Mouse (Mus musculus) CH12.LX (cell line): ENCODE data around the gene Tarbp1. TPM values are rescaled to one million over a fixed set of nuclear protein-coding genes. Genes with fewer than 3 reads are reported as not detected.

ENCODE experiments used
- DNase-seq: peaks from one replicate; pipeline ENCODE4 v3.0.0-alpha.2; 2013; ENCODE audit errors: extremely low read depth
- H3K27ac ChIP-seq: 2 replicates; pipeline ENCODE4 v1.5.1; 2012; ENCODE audit warnings: low read depth, mild to moderate bottlenecking, control low read depth, moderate library complexity; ENCODE audit not compliant: insufficient read depth
- H3K27me3 ChIP-seq: replicated peaks from 2 replicates; pipeline ENCODE3; 2012; ENCODE audit warnings: inconsistent platforms
- H3K36me3 ChIP-seq, 2 experiments: replicated peaks in 1 of 2; 2 replicates each; pipeline versions ENCODE3 to v1.6.1; 2012; ENCODE audit warnings: inconsistent platforms in 1 of 2, low read length in 1 of 2, mild to moderate bottlenecking in 1 of 2, mixed read lengths in 1 of 2, moderate library complexity in 1 of 2; ENCODE audit not compliant: control insufficient read depth in 1 of 2, insufficient read depth in 1 of 2
- H3K4me1 ChIP-seq, 2 experiments: 2 replicates each; pipeline ENCODE4 v1.6.1; 2012; ENCODE audit warnings: inconsistent platforms in 1 of 2, moderate library complexity in 1 of 2; ENCODE audit not compliant: insufficient read depth in 2 of 2, control insufficient read depth in 1 of 2
- H3K4me2 ChIP-seq: 2 replicates; pipeline ENCODE4 v1.6.1; 2012; ENCODE audit warnings: low read depth, mild to moderate bottlenecking, control low read depth; ENCODE audit not compliant: poor library complexity, insufficient read depth, severe bottlenecking
- H3K4me3 ChIP-seq, 3 experiments: fragments of 150-350 bp in 1 of 3; sonication (generic) in 1 of 3; replicated peaks in 1 of 3; 2 replicates each; pipeline versions ENCODE3 to v1.5.1; 2011 to 2012; ENCODE audit warnings: low read depth in 2 of 3, low read length in 2 of 3, mild to moderate bottlenecking in 2 of 3, moderate library complexity in 2 of 3, control low read depth in 1 of 3, improper control_type of control experiment in 1 of 3, inconsistent platforms in 1 of 3, mixed read lengths in 1 of 3; ENCODE audit not compliant: poor library complexity in 1 of 3
- H3K79me2 ChIP-seq: replicated peaks from 2 replicates; pipeline ENCODE4 v1.6.1; 2012; ENCODE audit warnings: mild to moderate bottlenecking, moderate library complexity; ENCODE audit not compliant: control insufficient read depth, poor library complexity, insufficient read depth, severe bottlenecking; ENCODE audit errors: extremely low read depth
- H3K9ac ChIP-seq: 2 replicates; pipeline ENCODE4 v1.6.1; 2012; ENCODE audit warnings: low read depth, mild to moderate bottlenecking, control low read depth, moderate library complexity; ENCODE audit not compliant: insufficient read depth
- H3K9me3 ChIP-seq: replicated peaks from 2 replicates; pipeline ENCODE3; 2012; ENCODE audit warnings: low read length, inconsistent platforms, mixed read lengths
- CHD1 ChIP-seq: IDR thresholded peaks from 2 replicates; pipeline ENCODE4 v1.6.1; 2012; ENCODE audit warnings: low read depth, low read length, improper control_type of control experiment, inconsistent platforms
- CHD2 ChIP-seq: IDR thresholded peaks from 2 replicates; pipeline ENCODE4 v1.6.1; 2011; ENCODE audit warnings: low read length, improper control_type of control experiment
- CTCF ChIP-seq, 2 experiments: IDR thresholded peaks in 1 of 2; conservative IDR thresholded peaks in 1 of 2; 2 replicates each; pipeline ENCODE4 v1.5.1; 2011 to 2012; ENCODE audit warnings: low read depth in 2 of 2, low read length in 2 of 2, improper control_type of control experiment in 1 of 2, inconsistent platforms in 1 of 2, mild to moderate bottlenecking in 1 of 2, moderate library complexity in 1 of 2
- E2F4 ChIP-seq: IDR thresholded peaks from 2 replicates; pipeline ENCODE4 v1.6.1; 2011; ENCODE audit warnings: low read depth, low read length, improper control_type of control experiment; ENCODE audit not compliant: insufficient replicate concordance
- GABPA ChIP-seq: IDR thresholded peaks from 2 replicates; pipeline ENCODE4 v1.6.1; 2012; ENCODE audit warnings: low read depth, low read length, improper control_type of control experiment, inconsistent platforms; ENCODE audit not compliant: insufficient replicate concordance
- JUN ChIP-seq: IDR thresholded peaks from 2 replicates; pipeline ENCODE4 v1.6.1; 2011; ENCODE audit warnings: low read depth, mild to moderate bottlenecking, low read length, improper control_type of control experiment, moderate library complexity; ENCODE audit not compliant: insufficient read depth
- JUND ChIP-seq: conservative IDR thresholded peaks from 2 replicates; pipeline ENCODE4 v1.6.1; 2011; ENCODE audit warnings: low read depth, low read length, improper control_type of control experiment
- MAFK ChIP-seq: IDR thresholded peaks from 2 replicates; pipeline ENCODE4 v1.6.1; 2011; ENCODE audit warnings: low read length, improper control_type of control experiment; ENCODE audit not compliant: insufficient replicate concordance
- MAZ ChIP-seq: IDR thresholded peaks from 2 replicates; pipeline ENCODE4 v1.6.1; 2012; ENCODE audit warnings: low read depth, mild to moderate bottlenecking, inconsistent platforms, low read length, improper control_type of control experiment, moderate library complexity
- MYC ChIP-seq: IDR thresholded peaks from 2 replicates; pipeline ENCODE4 v1.6.1; 2011; ENCODE audit warnings: low read depth, mild to moderate bottlenecking, improper control_type of control experiment, low read length
- NELFE ChIP-seq: IDR thresholded peaks from 2 replicates; pipeline ENCODE4 v1.6.1; 2011; ENCODE audit warnings: low read depth, low read length, improper control_type of control experiment
- PAX5 ChIP-seq: IDR thresholded peaks from 2 replicates; pipeline ENCODE4 v1.6.1; 2012; ENCODE audit warnings: low read length, inconsistent platforms, mixed read lengths
- RAD21 ChIP-seq: IDR thresholded peaks from 2 replicates; pipeline ENCODE4 v1.6.1; 2011; ENCODE audit warnings: low read depth, mild to moderate bottlenecking, low read length, improper control_type of control experiment, moderate library complexity
- RCOR1 ChIP-seq: conservative IDR thresholded peaks from 2 replicates; pipeline ENCODE4 v1.6.1; 2012; ENCODE audit warnings: low read depth, mild to moderate bottlenecking, inconsistent platforms, low read length, improper control_type of control experiment
- SIN3A ChIP-seq: IDR thresholded peaks from 2 replicates; pipeline ENCODE4 v1.6.1; 2012; ENCODE audit warnings: low read length, improper control_type of control experiment, inconsistent platforms
- SMC3 ChIP-seq: IDR thresholded peaks from 2 replicates; pipeline ENCODE4 v1.6.1; 2011; ENCODE audit warnings: low read depth, low read length, improper control_type of control experiment
- dilution Hi-C: fragments of 300-500 bp; cut with MboI; formaldehyde crosslinking; loops from 2 replicates; pipeline ENCODE4 v1.14.3; 2020; ENCODE audit warnings: low sequenced_read_pairs; ENCODE audit not compliant: extremely low pct_unique_long_range_greater_than_20kb, extremely low pct_ligation_motif_present
- in situ Hi-C: fragments of 300-500 bp; cut with MboI; formaldehyde crosslinking; loops from 3 replicates; pipeline ENCODE4 v1.14.3; 2019; ENCODE audit warnings: low sequenced_read_pairs, low pct_ligation_motif_present, low pct_unique_long_range_greater_than_20kb, mixed read lengths
- polyA plus RNA-seq: library from polyadenylated mRNA; unstranded; fragments of >175 nt; gene quantifications from 2 replicates; pipeline ENCODE4 v1.2.1, GENCODE M21; 2012; ENCODE audit warnings: low read depth; ENCODE audit not compliant: insufficient read length
- total RNA-seq, 2 experiments: library from RNA; depleted of rRNA; stranded (reverse); fragments of 300-350 nt in 1 of 2; fragments of >200 nt in 1 of 2; gene quantifications; 2 replicates each; pipeline ENCODE4 v1.2.3; 2012 to 2014

Gene Tarbp1
- total and polyA plus RNA-seq, 3 experiments: 10.3 to 10.7 (median 10.4) TPM

- H3K27me3 ChIP-seq: peaks cover 8% of the 10 kb centered on the region
- no peaks in the 10 kb centered on the region for H3K9me3 ChIP-seq
- H3K4me2 ChIP-seq: no peak overlapping the region
- H3K4me1 ChIP-seq: peaks cover 8 to 19% of the 10 kb centered on the region in 2 experiments
- H3K27ac ChIP-seq: no peak overlapping the region
- H3K36me3 ChIP-seq: no peaks in the 10 kb centered on the region
- in situ Hi-C loops (loop anchor here (5.0 to 25.0 kb wide), 6 partner anchors 88 to 643 kb away; no protein-coding TSS in a partner anchor), dilution Hi-C loops (loop anchor here (25.0 kb wide), 1 partner anchor 418 kb away; no protein-coding TSS in a partner anchor)
- H3K4me3 ChIP-seq: no peak overlapping the region
- TF ChIP-seq MAFK (no peak), PAX5 (no peak), CHD1 (no peak)
- H3K79me2 ChIP-seq: no peaks in the 10 kb centered on the region
- no peak overlapping the region for H3K9ac ChIP-seq
- DNase-seq: no peak
Measured at GRCm38 (mm10) chr8:126494160-126495110, 19.6 kb upstream of the Tarbp1 start.

- H3K27me3 ChIP-seq: peaks cover 4% of the 10 kb centered on the region
- TF ChIP-seq CTCF (conservative IDR thresholded peaks at IDR 0.05 in 1 of 2, IDR thresholded peaks at IDR 0.05 in 1 of 2; ENCODE audit: low read depth in 2 of 2, low read length in 2 of 2): peak; percentile 84 to 89
- TF ChIP-seq SMC3: peak; percentile 61
- peak; percentile 17; the same call in 1 of the 2 replicates for TF ChIP-seq NELFE
- no peak for TF ChIP-seq JUND
- TF ChIP-seq RAD21: peak; percentile 80
- TF ChIP-seq MYC: 0 out of 2 replicates have a peak, but pooled peaks have one; percentile 21
Measured at GRCm38 (mm10) chr8:126482938-126483337, 8.1 kb upstream of the Tarbp1 start.

DNA sequence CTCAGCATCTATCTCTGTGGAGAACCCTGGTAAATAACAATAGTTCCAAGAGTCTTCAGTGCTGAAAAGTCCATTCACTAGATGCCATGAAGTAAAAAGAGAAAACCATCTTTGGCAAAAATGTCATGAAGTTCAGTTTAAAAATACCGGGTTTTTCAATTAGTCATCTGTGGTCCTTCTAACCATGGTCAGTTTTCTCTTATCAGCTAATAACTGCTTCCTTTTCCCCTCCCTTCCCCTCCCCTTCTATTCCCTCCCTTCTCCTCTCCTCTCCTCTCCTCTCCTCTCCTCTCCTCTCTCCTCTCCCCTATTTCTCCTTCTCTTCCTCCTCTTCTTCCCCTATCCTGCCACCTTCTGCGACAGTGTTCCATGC is 7.5 kb upstream of the Tarbp1 start:
- Histone ChIP-seq H3K36me3 (no peaks in the 10 kb centered on the region), H3K9ac (no peak overlapping the region), H3K4me3 (no peak overlapping the region), H3K4me2 (no peak overlapping the region), H3K27me3 (peaks cover 5% of the 10 kb centered on the region), H3K9me3 (no peaks in the 10 kb centered on the region), H3K79me2 (no peaks in the 10 kb centered on the region), H3K27ac (no peak overlapping the region), H3K4me1 (peaks cover 4 to 6% of the 10 kb centered on the region in 2 experiments)
- in situ Hi-C loops: loop anchor here (25.0 kb wide), 2 partner anchors 520 to 655 kb away; no protein-coding TSS in a partner anchor
- dilution Hi-C loops: loop anchor here (25.0 kb wide), 1 partner anchor 430 kb away; no protein-coding TSS in a partner anchor
- TF ChIP-seq MAFK (no peak), SIN3A (no peak), JUN (no peak), GABPA (no peak), RCOR1 (no peak), JUND (no peak), MAZ (no peak), E2F4 (no peak), CHD2 (no peak)
- no peak for DNase-seq

More at GRCm38 (mm10) chr8:126482938-126483337, 8.1 kb upstream of the Tarbp1 start:
- no peak overlapping the region for H3K4me3 ChIP-seq
- H3K79me2 ChIP-seq: no peaks in the 10 kb centered on the region
- H3K27ac ChIP-seq: no peak overlapping the region
- in situ Hi-C loops: loop anchor here (25.0 kb wide), 2 partner anchors 521 to 654 kb away; no protein-coding TSS in a partner anchor
- H3K9ac ChIP-seq: no peak overlapping the region
- H3K36me3 ChIP-seq: no peaks in the 10 kb centered on the region
- no peaks in the 10 kb centered on the region for H3K9me3 ChIP-seq
- peaks cover 4 to 6% of the 10 kb centered on the region in 2 experiments for H3K4me1 ChIP-seq
- no peak overlapping the region for H3K4me2 ChIP-seq
- dilution Hi-C loops: loop anchor here (25.0 kb wide), 1 partner anchor 429 kb away; no protein-coding TSS in a partner anchor
- peak; percentile 66 for DNase-seq
